ENCODE assay signal across 10 mouse cellular contexts in genomic region chr1:31210144-31210543, GRCm38 (mm10). TPM values are rescaled to one million over a fixed set of nuclear protein-coding genes. Genes with fewer than 3 reads are reported as not detected.
DNase-seq lines count a peak whose midpoint lies in the region; ATAC-seq and TF ChIP-seq lines count a peak whose summit lies in the region.
"Had no signal": no experiment of that assay in that cellular context is flagged by ENCODE, and none has a peak within 500 bp of the region (broad histone marks: within the 10 kb centered on the region; RNA-seq: fewer than 3 reads in every experiment).

No protein-coding gene starts in this region.

- no peaks in the 10 kb centered on the region for H3K36me3 ChIP-seq in kidney, adult 2 months (ENCODE audit: control insufficient read depth, insufficient read depth, low read length)
- H3K36me3 ChIP-seq in kidney, embryonic 15.5 days, result no peaks in the 10 kb centered on the region

- no peaks in the 10 kb centered on the region for H3K27me3 ChIP-seq in kidney, adult 2 months (replicated peaks; ENCODE audit: control insufficient read depth, insufficient read depth, low read length)
- no peaks in the 10 kb centered on the region for H3K27me3 ChIP-seq in kidney, embryonic 15.5 days
- H3K27me3 ChIP-seq: megakaryocyte, embryonic 14.5 days had no signal

- no peaks in the 10 kb centered on the region for H3K9me3 ChIP-seq in kidney, embryonic 15.5 days (replicated peaks)
- H3K9me3 ChIP-seq: megakaryocyte, embryonic 14.5 days had no signal

- peak; percentile 60 for DNase-seq in kidney, adult 2 months
- DNase-seq in Muller cell, postnatal 12 days (ENCODE audit: inconsistent ontology term), result peak; percentile 36
- DNase-seq in cerebellum, postnatal 14 days, result peak; percentile 80 to 83
- DNase-seq in heart, postnatal 4 days, result peak; percentile 60
- peak; percentile 49 to 68 for DNase-seq in left cerebral cortex, postnatal 10 days (ENCODE audit: extremely low spot score in 1 of 2, low spot score in 2 of 2)

- no peak overlapping the region for H3K4me2 ChIP-seq in kidney, embryonic 15.5 days

- no peak overlapping the region for H3K4me3 ChIP-seq in kidney, adult 2 months (ENCODE audit: insufficient read depth, low read depth, low read length)
- no peak overlapping the region for H3K4me3 ChIP-seq in kidney, embryonic 15.5 days (replicated peaks)
- H3K4me3 ChIP-seq: erythroblast, embryonic 14.5 days; megakaryocyte, embryonic 14.5 days had no signal

- WGBS in kidney, adult 2 months, result 1% methylated on average over 5 of the region's 5 CpGs
- WGBS in kidney, embryonic 15.5 days, result under 1% methylated on average over 5 of the region's 5 CpGs

- peak; percentile 67 for TF ChIP-seq CTCF in kidney, adult 2 months (conservative IDR thresholded peaks at IDR 0.05; ENCODE audit: insufficient read depth, insufficient read length, low read depth, low read length)

- H3K9ac ChIP-seq in kidney, embryonic 15.5 days, result no peak overlapping the region

- no peaks in the 10 kb centered on the region for H3K4me1 ChIP-seq in kidney, adult 2 months (ENCODE audit: control insufficient read depth, insufficient read depth, low read length)
- no peaks in the 10 kb centered on the region for H3K4me1 ChIP-seq in kidney, embryonic 15.5 days
- H3K4me1 ChIP-seq: megakaryocyte, embryonic 14.5 days had no signal

- H3K27ac ChIP-seq in kidney, adult 2 months (ENCODE audit: insufficient read depth, low read depth, low read length), result no peak overlapping the region
- H3K27ac ChIP-seq in kidney, embryonic 15.5 days, result no peak overlapping the region

- no peak for ATAC-seq in kidney, embryonic 15.5 days (replicated peaks; ENCODE audit: low FRiP score)
- ATAC-seq in monocyte, adult 5-6 weeks (replicated peaks; ENCODE audit: insufficient number of reproducible peaks, low FRiP score, low TSS enrichment, poor library complexity, severe bottlenecking), result 0 out of 2 replicates have a peak, but pooled peaks have one; percentile 43
- no peak for ATAC-seq in activated CD4-positive, CD25-positive, alpha-beta regulatory T cell, adult 4 months

- intact Hi-C loops in left cerebral cortex, postnatal 10 days (cut with DNase I), result loop anchor here (5.0 to 10.0 kb wide), 2 partner anchors 127 to 965 kb away; partner anchors contain the start of gene Khdrbs2

- no peak for TF ChIP-seq POLR2A in kidney, adult 2 months (IDR thresholded peaks at IDR 0.05; ENCODE audit: low read depth, low read length)

RNA-seq across cellular contexts. Expression of gene 4931428L18Rik, which starts 12.3 kb away (rescaled TPM):
- not detected in 2 replicates for polyA plus RNA-seq in kidney, adult 2 months (2012; rRNA removed)
- not detected in 2 replicates for polyA plus RNA-seq in kidney, embryonic 15.5 days (2015; fragmentation: Nextera tagmentation; extraction: Ambion mirVana)
- not detected for total RNA-seq in heart, postnatal 4 days (2021)
- total RNA-seq in left cerebral cortex, postnatal 10 days (2021), result not detected
- total RNA-seq in monocyte, adult 5-6 weeks (2017), result not detected in 3 replicates
- polyA plus RNA-seq in activated CD4-positive, CD25-positive, alpha-beta regulatory T cell, adult 4 months (2017; shearing (Covaris generic)), result not detected
- polyA plus RNA-seq: erythroblast, embryonic 14.5 days had no signal

RNA-seq across cellular contexts. Expression of gene Pih1d3, which starts 12.5 kb away (rescaled TPM):
- polyA plus RNA-seq in kidney, adult 2 months (2012; rRNA removed), result not detected in 2 replicates
- polyA plus RNA-seq in kidney, embryonic 15.5 days (2015; fragmentation: Nextera tagmentation; extraction: Ambion mirVana), result not detected in 2 replicates
- not detected for total RNA-seq in heart, postnatal 4 days (2021)
- total RNA-seq in left cerebral cortex, postnatal 10 days (2021), result not detected
- total RNA-seq in monocyte, adult 5-6 weeks (2017), result not detected in 3 replicates
- polyA plus RNA-seq in activated CD4-positive, CD25-positive, alpha-beta regulatory T cell, adult 4 months (2017; shearing (Covaris generic)), result not detected
- polyA plus RNA-seq: erythroblast, embryonic 14.5 days had no signal

RNA-seq across cellular contexts. Expression of gene Lgsn, which starts 33.9 kb away (rescaled TPM):
- not detected in 2 replicates for polyA plus RNA-seq in kidney, adult 2 months (2012; rRNA removed)
- polyA plus RNA-seq in kidney, embryonic 15.5 days (2015; fragmentation: Nextera tagmentation; extraction: Ambion mirVana), result not detected in 2 replicates
- total RNA-seq in heart, postnatal 4 days (2021), result not detected
- total RNA-seq in left cerebral cortex, postnatal 10 days (2021), result not detected
- not detected in 3 replicates for total RNA-seq in monocyte, adult 5-6 weeks (2017)
- polyA plus RNA-seq in activated CD4-positive, CD25-positive, alpha-beta regulatory T cell, adult 4 months (2017; shearing (Covaris generic)), result not detected
- polyA plus RNA-seq: erythroblast, embryonic 14.5 days had no signal
